Mouse (Mus musculus) hindbrain, postnatal 0 days (tissue): ENCODE measurements around the gene Memo1. TPM values are rescaled to one million over a fixed set of nuclear protein-coding genes. Genes with fewer than 3 reads are reported as not detected.
"Not testable (repeated sequence)": the region's sequence is repeated elsewhere in the genome, so short reads cannot be mapped to it uniquely, and the experiment has no call there.

Experiments used
- ATAC-seq: fragments of 200-750 bp; cut with Nextera tagmentation; 2 replicates; pipeline ENCODE4 v1.8.0; 2017; ENCODE audit warnings: mild to moderate bottlenecking, moderate TSS enrichment, moderate library complexity
- DNase-seq: peaks from one replicate; pipeline ENCODE4 v3.0.0-alpha.2; 2015; ENCODE audit warnings: low spot score
- H3K27ac ChIP-seq: fragments of 300-500 bp; sonication (generic); 2 replicates; pipeline ENCODE4 v1.5.1; 2014; ENCODE audit warnings: mild to moderate bottlenecking
- H3K27me3 ChIP-seq: fragments of 300-500 bp; sonication (generic); 2 replicates; pipeline ENCODE4 v1.6.1; 2014; ENCODE audit warnings: low read length, mixed read lengths; ENCODE audit not compliant: insufficient read depth
- H3K36me3 ChIP-seq: fragments of 300-500 bp; sonication (generic); 2 replicates; pipeline ENCODE4 v1.6.1; 2014; ENCODE audit warnings: low read length, mixed read lengths; ENCODE audit not compliant: insufficient read depth
- H3K4me1 ChIP-seq: fragments of 300-500 bp; sonication (generic); 2 replicates; pipeline ENCODE4 v1.6.1; 2014; ENCODE audit warnings: antibody characterized with exemption, low read length, mixed read lengths; ENCODE audit not compliant: insufficient read depth
- H3K4me2 ChIP-seq: fragments of 300-500 bp; sonication (generic); 2 replicates; pipeline ENCODE4 v1.6.1; 2014; ENCODE audit warnings: low read depth, mild to moderate bottlenecking, low read length, moderate library complexity, mixed read lengths
- H3K4me3 ChIP-seq: fragments of 300-500 bp; sonication (generic); 2 replicates; pipeline ENCODE4 v1.5.1; 2014; ENCODE audit warnings: low read length
- H3K9ac ChIP-seq: fragments of 300-500 bp; sonication (generic); replicated peaks from 2 replicates; pipeline ENCODE4 v1.6.1; 2014; ENCODE audit warnings: mild to moderate bottlenecking, low read length, moderate library complexity, mixed read lengths
- H3K9me3 ChIP-seq: fragments of 300-500 bp; sonication (generic); 2 replicates; pipeline ENCODE4 v1.6.1; 2016; ENCODE audit warnings: low read length, mixed read lengths
- CTCF ChIP-seq: IDR thresholded peaks from 2 replicates; pipeline ENCODE4 v1.5.1; 2016; ENCODE audit warnings: antibody characterized with exemption, control low read depth, low read depth
- WGBS: fragments of 180-500 bp; shearing (Covaris S2); extraction: QIAGEN DNeasy Blood & Tissue Kit; methylation state at CpG from one replicate; pipeline ENCODE4 v1.1.7; 2014; 5-methylcytosine and 5-hydroxymethylcytosine counted together
- polyA plus RNA-seq: library from polyadenylated mRNA; unstranded; fragments of >200 nt; fragmentation: Nextera tagmentation; extraction: Ambion mirVana; gene quantifications from 2 replicates; pipeline ENCODE4 v1.2.1, GENCODE M21; 2015
- total RNA-seq: library from RNA; depleted of rRNA; stranded (reverse); fragments of >200 nt; gene quantifications from 2 replicates; pipeline ENCODE4 v1.2.3, GENCODE M21; 2014

Gene Memo1
- total and polyA plus RNA-seq, 2 experiments from 2014 or later = 46.4 to 60.2 TPM

DNA sequence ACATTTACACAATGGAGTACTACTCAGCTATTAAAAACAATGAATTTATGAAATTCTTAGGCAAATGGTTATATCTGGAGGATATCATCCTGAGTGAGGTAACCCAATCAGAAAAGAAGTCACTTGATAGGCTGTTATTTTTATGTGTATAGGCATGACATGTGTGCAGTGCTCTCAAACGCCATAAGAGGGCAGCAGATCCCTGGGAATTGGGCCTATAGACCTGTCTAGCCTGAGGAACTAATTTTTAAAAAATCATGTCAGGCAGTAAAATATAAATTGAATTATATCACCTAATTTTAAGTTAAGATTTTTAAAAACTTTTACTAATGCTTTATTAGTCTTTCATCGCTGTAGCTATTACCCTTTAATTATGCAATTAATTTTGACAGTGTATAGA is 32.8 kb upstream of the Memo1 start:
- not testable (repeated sequence) for ATAC-seq, H3K4me2 ChIP-seq, H3K9ac ChIP-seq, H3K4me1 ChIP-seq, H3K4me3 ChIP-seq, H3K9me3 ChIP-seq, H3K27ac ChIP-seq, H3K36me3 ChIP-seq, H3K27me3 ChIP-seq
- peak; percentile 68 for DNase-seq
- WGBS = 46% methylated on average over 2 of the region's 2 CpGs
- peak; percentile 66 for TF ChIP-seq CTCF

DNA sequence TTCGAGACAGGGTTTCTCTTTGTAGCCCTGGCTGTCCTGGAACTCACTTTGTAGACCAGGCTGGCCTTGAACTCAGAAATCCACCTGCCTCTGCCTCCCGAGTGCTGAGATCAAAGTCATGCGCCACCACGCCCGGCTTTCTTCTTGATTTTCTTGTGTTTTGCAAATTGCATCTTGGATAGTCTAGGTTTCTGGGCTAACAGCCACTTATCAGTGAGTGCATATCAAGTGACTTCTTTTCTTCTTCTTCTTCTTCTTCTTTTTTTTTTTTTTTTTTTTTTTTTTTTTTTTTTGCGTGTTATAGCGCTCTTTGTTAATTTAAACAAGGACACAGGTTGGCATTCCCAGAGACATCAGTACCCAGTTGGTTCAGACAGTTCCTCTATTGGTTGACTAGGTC is 31.9 kb upstream of the Memo1 start:
- ATAC-seq, H3K9me3 ChIP-seq, H3K4me2 ChIP-seq, H3K4me1 ChIP-seq, H3K27ac ChIP-seq, H3K9ac ChIP-seq, H3K27me3 ChIP-seq, H3K36me3 ChIP-seq, DNase-seq, H3K4me3 ChIP-seq: not testable (repeated sequence)
- WGBS = 88% methylated on average over 7 of the region's 7 CpGs

- WGBS = 84% methylated on average over 2 of the region's 2 CpGs
- Histone ChIP-seq H3K27me3 (no peaks in the 10 kb centered on the region), H3K9me3 (no peaks in the 10 kb centered on the region), H3K4me3 (no peak within 1 kb of the TSS), H3K4me1 (no peaks in the 10 kb centered on the region), H3K27ac (no peak within 1 kb of the TSS), H3K4me2 (no peak within 1 kb of the TSS), H3K36me3 (no peaks in the 10 kb centered on the region), H3K9ac (no peak within 1 kb of the TSS)
- no peak for ATAC-seq
- no peak for TF ChIP-seq CTCF
- DNase-seq = no peak
Measured at GRCm38 (mm10) chr17:74323844-74324243, 28.5 kb upstream of the Memo1 start, which contains the start of gene Dpy30. TSS of gene Dpy30 (minus strand) at chr17:74323944.

DNA sequence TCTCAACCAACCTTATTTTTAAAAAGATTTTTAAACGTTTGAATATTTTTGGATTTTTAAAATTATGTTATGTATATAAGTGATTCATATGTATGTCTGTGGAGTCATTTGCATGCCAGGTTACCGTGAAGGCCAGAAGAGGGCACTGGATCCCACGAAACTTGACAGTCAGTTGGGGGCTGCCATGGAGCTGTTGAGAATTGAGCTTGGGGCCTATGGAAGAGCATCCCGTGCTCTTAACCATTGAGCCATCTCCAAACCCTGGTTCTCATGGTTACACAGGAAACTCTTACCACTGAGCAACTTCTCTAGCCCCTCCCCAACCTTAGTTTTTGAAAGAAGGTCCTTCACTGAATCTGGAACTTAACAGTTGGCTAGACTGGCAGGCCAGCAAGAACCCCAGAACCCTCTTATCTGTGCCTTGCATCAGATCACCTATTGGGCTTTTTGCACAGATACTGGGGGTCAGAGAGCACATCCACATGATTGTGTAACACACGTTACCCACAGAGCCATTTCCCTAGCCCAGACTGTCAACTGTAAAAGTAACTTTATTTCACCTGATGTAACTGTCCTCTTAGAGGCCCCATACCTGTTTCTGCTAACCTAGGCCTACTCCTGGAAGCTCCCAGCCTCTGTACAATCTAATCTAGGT is 27.2 kb upstream of the Memo1 start:
- DNase-seq (peak; percentile 12), ATAC-seq (no peak)
- WGBS = 47% methylated on average over 5 of the region's 5 CpGs
- no peaks in the 10 kb centered on the region for H3K4me1 ChIP-seq
- TF ChIP-seq CTCF = peak; percentile 26; the same call in 1 of the 2 replicates
- no peaks in the 10 kb centered on the region for H3K27me3 ChIP-seq
- no peak overlapping the region for H3K9ac ChIP-seq
- H3K36me3 ChIP-seq = no peaks in the 10 kb centered on the region
- no peaks in the 10 kb centered on the region for H3K9me3 ChIP-seq
- H3K27ac ChIP-seq = no peak overlapping the region
- H3K4me3 ChIP-seq = no peak overlapping the region
- no peak overlapping the region for H3K4me2 ChIP-seq

- no peak overlapping the region for H3K4me2 ChIP-seq
- ATAC-seq (no peak), DNase-seq (no peak)
- no peak overlapping the region for H3K27ac ChIP-seq
- no peaks in the 10 kb centered on the region for H3K27me3 ChIP-seq
- H3K4me1 ChIP-seq = peaks cover 4% of the 10 kb centered on the region; the same call in 1 of the 2 replicates
- H3K9me3 ChIP-seq = no peaks in the 10 kb centered on the region
- 0 out of 2 replicates have a peak, but pooled peaks have one; percentile 9 for TF ChIP-seq CTCF
- no peak overlapping the region for H3K4me3 ChIP-seq
- 90% methylated on average over 6 of the region's 6 CpGs for WGBS
- no peak overlapping the region for H3K9ac ChIP-seq
- H3K36me3 ChIP-seq = no peaks in the 10 kb centered on the region
Measured at GRCm38 (mm10) chr17:74318721-74319120, 23.4 kb upstream of the Memo1 start.

GRCm38 (mm10) chr17:74316309-74316863 is 21.1 kb upstream of the Memo1 start:
- Histone ChIP-seq H3K9me3 (no peaks in the 10 kb centered on the region), H3K4me1 (peaks cover 4% of the 10 kb centered on the region; the same call in 1 of the 2 replicates), H3K9ac (peak overlapping the region; percentile 58), H3K4me3 (peak overlapping the region; percentile 53), H3K4me2 (peak overlapping the region; percentile 87), H3K36me3 (peaks cover 5% of the 10 kb centered on the region; the same call in 1 of the 2 replicates), H3K27me3 (no peaks in the 10 kb centered on the region), H3K27ac (peak overlapping the region; percentile 82)
- peak; percentile 95 for DNase-seq
- WGBS = under 1% methylated on average over 48 of the region's 48 CpGs
- ATAC-seq = peak; percentile 96
- TF ChIP-seq CTCF = peak; percentile 25
